Mouse (Mus musculus) MN1 (cell line): ENCODE measurements around the gene 1110025L11Rik.
"Not testable (repeated sequence)": the region's sequence is repeated elsewhere in the genome, so short reads cannot be mapped to it uniquely, and the experiment has no call there.

Experiments used
- DNase-seq: peaks from one replicate; pipeline ENCODE4 v3.0.0-alpha.2; 2016; ENCODE audit warnings: low spot score

The 1110025L11Rik gene

DNA sequence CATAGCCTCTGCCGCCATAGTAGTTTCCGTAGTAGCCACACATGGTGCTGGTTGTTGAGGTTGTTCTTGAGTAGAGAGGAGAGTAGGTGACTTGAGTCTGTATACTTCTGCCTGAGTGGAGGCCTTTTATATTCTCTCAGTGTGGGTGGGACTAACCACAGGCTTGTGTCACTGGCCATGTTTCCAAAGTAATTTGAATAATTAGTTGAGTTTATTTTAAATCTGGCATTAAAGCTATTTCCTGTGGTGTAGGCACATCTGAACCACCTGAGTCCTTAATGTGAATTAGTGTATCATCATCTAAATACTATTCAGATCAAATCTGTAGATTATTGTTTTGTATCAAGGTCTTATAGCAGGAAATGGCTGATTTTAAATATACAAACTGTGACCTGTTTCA is at the start of gene 1110025L11Rik:
Gene 1110025L11Rik, minus strand, starts transcription at position 101 of the 400 bp plus-strand sequence.
- DNase-seq: not testable (repeated sequence)

DNA sequence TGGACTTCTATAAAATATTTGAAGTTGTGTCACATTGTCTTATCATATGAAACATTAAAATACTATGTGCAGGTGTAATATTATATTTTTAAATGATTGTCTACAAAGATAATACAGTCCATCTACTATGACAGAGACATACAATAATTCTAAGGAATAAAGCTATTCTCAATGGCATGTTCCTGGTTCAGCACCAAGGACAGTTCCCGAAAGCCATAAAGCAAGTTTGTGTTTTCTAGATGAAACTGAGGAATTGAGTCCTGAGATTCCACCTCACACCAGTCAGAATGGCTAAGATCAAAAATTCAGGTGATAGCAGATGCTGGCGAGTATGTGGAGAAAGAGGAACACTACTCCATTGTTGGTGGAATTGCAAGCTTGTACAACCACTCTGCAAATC is 7.2 kb upstream of the 1110025L11Rik start:
- not testable (repeated sequence) for DNase-seq

DNA sequence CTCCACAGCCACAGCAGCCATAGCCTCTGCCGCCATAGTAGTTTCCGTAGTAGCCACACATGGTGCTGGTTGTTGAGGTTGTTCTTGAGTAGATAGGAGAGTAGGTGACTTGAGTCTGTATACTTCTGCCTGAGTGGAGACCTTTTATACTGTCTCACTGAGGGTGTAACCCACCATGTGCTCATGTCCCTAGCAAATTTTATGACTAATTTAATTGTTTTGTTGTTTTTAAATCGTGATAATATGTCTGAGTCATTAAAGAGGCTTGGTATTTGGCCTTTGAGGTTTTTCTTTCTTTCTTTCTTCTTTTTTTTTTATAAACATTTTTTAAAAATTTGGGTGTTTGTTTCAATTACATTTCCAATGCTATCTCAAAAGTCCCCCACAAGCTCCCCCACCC is 16.0 kb downstream of the 1110025L11Rik start, which contains the start of gene Krtap6-5:
Gene Krtap6-5, minus strand, starts transcription at position 101 of the 400 bp plus-strand sequence.
- no peak for DNase-seq

DNA sequence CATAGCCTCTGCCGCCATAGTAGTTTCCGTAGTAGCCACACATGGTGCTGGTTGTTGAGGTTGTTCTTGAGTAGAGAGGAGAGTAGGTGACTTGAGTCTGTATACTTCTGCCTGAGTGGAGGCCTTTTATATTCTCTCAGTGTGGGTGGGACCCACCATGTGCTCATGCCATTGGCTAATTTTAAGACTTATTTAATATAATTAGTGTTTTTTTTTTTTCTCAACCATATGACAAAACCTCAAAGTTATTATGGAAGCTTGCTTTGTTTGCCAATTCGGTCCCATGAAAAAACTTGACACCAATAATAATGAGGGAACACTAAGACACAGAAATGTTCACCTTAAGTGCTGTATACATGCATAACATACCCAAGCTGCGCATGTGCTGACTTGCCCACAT is 22.4 kb downstream of the 1110025L11Rik start, which contains the start of gene Gm10228:
Gene Gm10228, minus strand, starts transcription at position 101 of the 400 bp plus-strand sequence.
- not testable (repeated sequence) for DNase-seq

DNA sequence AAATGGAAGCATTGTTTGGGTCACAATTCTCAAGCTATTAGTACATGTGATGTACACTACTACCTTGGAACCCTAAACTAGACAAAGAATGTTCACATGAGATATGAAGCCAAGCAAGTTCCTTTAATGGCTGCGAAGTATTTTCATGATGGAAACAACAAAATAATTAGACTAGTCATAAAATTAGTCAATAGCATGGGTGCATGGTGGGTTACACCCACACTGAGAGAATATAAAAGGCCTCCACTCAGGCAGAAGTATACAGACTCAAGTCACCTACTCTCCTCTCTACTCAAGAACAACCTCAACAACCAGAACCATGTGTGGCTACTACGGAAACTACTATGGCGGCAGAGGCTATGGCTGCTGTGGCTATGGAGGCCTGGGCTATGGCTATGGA is 32.4 kb downstream of the 1110025L11Rik start, which contains the start of gene Krtap6-1:
Gene Krtap6-1, plus strand, starts transcription at position 301 of the 400 bp plus-strand sequence.
- DNase-seq: not testable (repeated sequence)

DNA sequence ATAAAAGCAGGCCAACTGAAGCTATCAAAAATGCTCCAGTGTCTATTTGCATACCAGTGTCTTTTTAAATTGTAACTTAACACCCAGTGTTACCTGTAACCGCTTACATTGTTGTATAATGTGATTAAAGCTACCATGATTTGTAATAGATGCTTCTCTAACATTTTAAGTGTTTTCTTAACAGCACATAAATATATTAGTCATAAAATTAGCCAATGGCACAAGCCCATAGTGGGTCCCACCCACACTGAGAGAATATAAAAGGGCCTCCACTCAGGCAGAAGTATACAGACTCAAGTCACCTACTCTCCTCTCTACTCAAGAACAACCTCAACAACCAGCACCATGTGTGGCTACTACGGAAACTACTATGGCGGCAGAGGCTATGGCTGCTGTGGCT is 48.8 kb downstream of the 1110025L11Rik start, which contains the start of gene Gm10229:
Gene Gm10229, plus strand, starts transcription at position 301 of the 400 bp plus-strand sequence.
- not testable (repeated sequence) for DNase-seq

DNA sequence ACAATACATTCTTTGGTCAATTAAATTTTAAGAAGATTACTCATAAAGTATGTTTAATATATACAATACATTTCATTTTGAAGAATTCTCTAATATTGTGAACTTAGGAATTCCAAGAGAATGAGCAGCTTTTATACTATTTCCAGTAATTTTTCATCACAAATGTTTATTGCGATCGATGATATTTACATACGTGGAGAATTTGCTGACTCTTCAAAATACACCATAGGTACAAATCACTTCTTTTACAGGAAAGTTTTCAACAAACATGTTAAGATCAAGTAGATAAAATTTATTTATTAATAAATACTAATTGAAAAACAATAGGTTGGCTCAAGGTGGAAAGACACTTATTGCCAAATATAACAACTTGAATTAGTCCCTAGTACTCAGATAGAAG is 49.8 kb downstream of the 1110025L11Rik start:
- DNase-seq: no peak
